Mouse (Mus musculus): Measurements from ENCODE around the gene Hist1h4h. TPM values are rescaled to one million over a fixed set of nuclear protein-coding genes. Genes with fewer than 3 reads are reported as not detected.
"Not testable (repeated sequence)": the region's sequence is repeated elsewhere in the genome, so short reads cannot be mapped to it uniquely, and the experiment has no call there.

Hist1h4h gene
- polyA plus RNA-seq, 1 experiment from 2014 or later: 7.2 TPM

GRCm38 (mm10) chr13:23539821-23540220 is 9.0 kb downstream of the Hist1h4h start:
- H3K4me2 ChIP-seq; H3K36me3 ChIP-seq (replicated peaks); H3K9ac ChIP-seq; ATAC-seq (ENCODE audit: low FRiP score); H3K9me3 ChIP-seq; H3K4me3 ChIP-seq (replicated peaks); H3K27ac ChIP-seq; H3K27me3 ChIP-seq: not testable (repeated sequence)
- peaks cover 21% of the 10 kb centered on the region for H3K4me1 ChIP-seq
- 70% methylated on average over 1 of the region's 1 CpGs for WGBS

GRCm38 (mm10) chr13:23541497-23541896 is 10.6 kb downstream of the Hist1h4h start:
- H3K4me2 ChIP-seq: no peak overlapping the region
- H3K9ac ChIP-seq: no peak overlapping the region
- H3K4me1 ChIP-seq: peaks cover 19% of the 10 kb centered on the region; the same call in 1 of the 2 replicates
- H3K27me3 ChIP-seq: no peaks in the 10 kb centered on the region
- no peak for ATAC-seq (ENCODE audit: low FRiP score)
- no peak overlapping the region for H3K4me3 ChIP-seq (replicated peaks)
- WGBS: 83% methylated on average over 3 of the region's 3 CpGs
- no peak overlapping the region for H3K27ac ChIP-seq
- H3K36me3 ChIP-seq (replicated peaks): no peaks in the 10 kb centered on the region
- no peaks in the 10 kb centered on the region for H3K9me3 ChIP-seq

DNA sequence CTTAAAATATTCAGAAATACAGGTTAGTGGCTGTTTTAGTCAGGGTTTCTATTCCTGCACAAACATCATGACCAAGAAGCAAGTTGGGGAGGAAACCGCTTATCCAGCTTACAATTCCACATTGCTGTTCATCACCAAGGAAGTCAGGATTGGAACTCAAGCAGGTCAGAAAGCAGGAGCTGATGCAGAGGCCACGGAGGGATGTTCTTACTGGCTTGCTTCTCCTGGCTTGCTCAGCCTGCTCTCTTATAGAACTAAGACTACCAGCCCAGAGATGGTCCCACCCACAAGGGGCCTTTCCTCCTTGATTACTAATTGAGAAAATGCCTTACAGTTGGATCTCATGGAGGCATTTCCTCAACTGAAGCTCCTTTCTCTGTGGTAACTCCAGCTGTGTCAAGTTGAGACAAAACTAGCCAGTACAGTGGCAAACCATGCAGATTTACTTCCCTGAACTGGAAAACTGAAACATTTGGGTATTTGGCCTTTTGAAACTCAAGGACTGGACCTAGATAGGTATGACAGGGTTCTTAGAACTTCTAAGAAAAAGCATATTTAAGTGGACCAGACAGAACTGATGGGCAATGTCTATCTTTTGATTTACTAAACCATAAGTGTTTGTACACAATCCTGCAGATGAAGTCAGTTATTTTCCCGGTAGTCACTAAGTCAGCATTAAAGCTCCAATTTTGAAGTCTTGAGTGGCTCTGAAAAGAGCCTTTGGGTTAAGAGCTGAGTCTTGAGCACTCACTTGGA is 11.6 kb downstream of the Hist1h4h start:
- Histone ChIP-seq H3K9ac (peak overlapping the region; percentile 61), H3K4me3 (replicated peaks) (peak overlapping the region; percentile 45), H3K27ac (peak overlapping the region; percentile 91), H3K4me2 (peak overlapping the region; percentile 62), H3K4me1 (peaks cover 12% of the 10 kb centered on the region; the same call in 1 of the 2 replicates)
- H3K27me3 ChIP-seq; H3K9me3 ChIP-seq; H3K36me3 ChIP-seq (replicated peaks); ATAC-seq (ENCODE audit: low FRiP score): not testable (repeated sequence)
- 5% methylated on average over 3 of the region's 3 CpGs for WGBS

DNA sequence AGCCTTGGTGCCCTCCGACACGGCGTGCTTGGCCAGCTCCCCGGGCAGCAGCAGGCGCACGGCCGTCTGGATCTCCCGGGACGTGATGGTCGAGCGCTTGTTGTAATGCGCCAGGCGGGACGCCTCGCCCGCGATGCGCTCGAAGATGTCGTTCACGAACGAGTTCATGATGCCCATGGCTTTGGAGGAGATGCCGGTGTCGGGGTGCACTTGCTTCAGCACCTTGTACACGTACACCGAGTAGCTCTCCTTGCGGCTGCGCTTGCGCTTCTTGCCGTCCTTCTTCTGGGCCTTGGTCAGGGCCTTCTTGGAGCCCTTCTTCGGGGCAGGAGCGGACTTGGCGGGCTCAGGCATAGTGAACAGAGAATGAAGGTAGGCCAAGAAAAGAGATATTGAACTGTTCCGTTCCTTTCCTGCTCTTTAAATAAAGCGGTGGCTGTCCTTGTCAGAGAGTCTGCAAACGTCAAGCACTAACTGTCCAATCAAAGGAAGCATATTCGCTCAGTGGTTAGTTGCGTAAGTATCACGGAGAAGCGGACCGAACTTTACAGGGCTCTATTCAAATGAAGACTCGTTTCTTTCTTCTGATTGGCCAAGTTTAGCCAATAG is 12.3 kb downstream of the Hist1h4h start, which contains the start of gene Hist1h2bh:
Gene Hist1h2bh (minus strand): TSS at position 394 of the 609 bp plus-strand sequence.
- peaks cover 10% of the 10 kb centered on the region; the same call in 1 of the 2 replicates for H3K4me1 ChIP-seq
- H3K27ac ChIP-seq: peak within 1 kb of the TSS; percentile 92
- peak within 1 kb of the TSS; percentile 61 for H3K9ac ChIP-seq
- WGBS: under 1% methylated on average over 42 of the region's 42 CpGs
- H3K9me3 ChIP-seq; H3K27me3 ChIP-seq; H3K36me3 ChIP-seq (replicated peaks): not testable (repeated sequence)
- peak within 1 kb of the TSS; percentile 62 for H3K4me2 ChIP-seq
- H3K4me3 ChIP-seq (replicated peaks): peak within 1 kb of the TSS; percentile 47
- peak; percentile 92 for ATAC-seq (ENCODE audit: low FRiP score)

DNA sequence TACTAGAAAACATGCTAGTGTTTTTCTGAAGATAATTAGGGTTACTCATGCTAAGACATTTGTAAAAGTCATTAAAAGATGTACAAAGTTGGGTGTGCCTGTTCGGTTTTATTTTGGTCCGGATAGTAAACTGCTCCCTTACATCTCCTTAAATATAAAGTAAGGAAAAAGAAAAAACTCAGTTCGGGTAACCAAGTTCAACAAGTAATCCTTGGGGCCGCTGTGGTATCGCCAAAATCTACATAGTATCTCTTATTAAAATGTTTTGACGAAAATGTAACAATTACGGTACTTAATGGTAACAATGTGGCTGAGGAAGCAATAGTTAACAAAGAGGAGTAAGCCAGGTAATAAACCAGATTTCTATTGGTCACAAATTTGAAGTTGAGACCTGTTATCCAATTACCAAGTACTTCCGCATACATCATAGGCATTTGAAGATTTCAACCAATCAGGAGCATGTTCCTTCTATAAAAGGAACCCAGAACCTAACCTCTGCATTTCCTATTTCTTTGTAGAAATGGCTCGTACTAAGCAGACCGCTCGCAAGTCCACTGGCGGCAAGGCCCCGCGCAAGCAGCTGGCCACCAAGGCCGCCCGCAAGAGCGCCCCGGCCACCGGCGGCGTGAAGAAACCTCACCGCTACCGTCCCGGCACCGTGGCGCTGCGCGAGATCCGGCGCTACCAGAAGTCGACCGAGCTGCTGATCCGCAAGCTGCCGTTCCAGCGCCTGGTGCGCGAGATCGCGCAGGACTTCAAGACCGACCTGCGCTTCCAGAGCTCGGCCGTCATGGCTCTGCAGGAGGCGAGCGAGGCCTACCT is 13.3 kb downstream of the Hist1h4h start, which contains the start of gene Hist1h3f:
Gene Hist1h3f (plus strand): TSS at position 88 of the 822 bp plus-strand sequence.
- Histone ChIP-seq H3K4me1 (peaks cover 10% of the 10 kb centered on the region; the same call in 1 of the 2 replicates), H3K9ac (peak within 1 kb of the TSS; percentile 61), H3K4me3 (replicated peaks) (peak within 1 kb of the TSS; percentile 47), H3K9me3 (no peaks in the 10 kb centered on the region), H3K4me2 (peak within 1 kb of the TSS; percentile 62), H3K36me3 (replicated peaks) (no peaks in the 10 kb centered on the region), H3K27ac (peak within 1 kb of the TSS; percentile 94), H3K27me3 (no peaks in the 10 kb centered on the region)
- peak; percentile 95 for ATAC-seq (ENCODE audit: low FRiP score)
- under 1% methylated on average over 25 of the region's 45 CpGs for WGBS

GRCm38 (mm10) chr13:23544787-23545120 is 13.9 kb downstream of the Hist1h4h start:
- Histone ChIP-seq H3K4me2 (peak overlapping the region; percentile 62), H3K4me1 (peaks cover 10% of the 10 kb centered on the region; the same call in 1 of the 2 replicates), H3K27ac (peak overlapping the region; percentile 94), H3K9ac (peak overlapping the region; percentile 57; the same call in 1 of the 2 replicates), H3K4me3 (replicated peaks) (peak overlapping the region; percentile 47)
- H3K27me3 ChIP-seq; H3K36me3 ChIP-seq (replicated peaks); H3K9me3 ChIP-seq: not testable (repeated sequence)
- WGBS: 1% methylated on average over 13 of the region's 14 CpGs
- ATAC-seq (ENCODE audit: low FRiP score): peak; percentile 1; the same call in 1 of the 2 replicates

DNA sequence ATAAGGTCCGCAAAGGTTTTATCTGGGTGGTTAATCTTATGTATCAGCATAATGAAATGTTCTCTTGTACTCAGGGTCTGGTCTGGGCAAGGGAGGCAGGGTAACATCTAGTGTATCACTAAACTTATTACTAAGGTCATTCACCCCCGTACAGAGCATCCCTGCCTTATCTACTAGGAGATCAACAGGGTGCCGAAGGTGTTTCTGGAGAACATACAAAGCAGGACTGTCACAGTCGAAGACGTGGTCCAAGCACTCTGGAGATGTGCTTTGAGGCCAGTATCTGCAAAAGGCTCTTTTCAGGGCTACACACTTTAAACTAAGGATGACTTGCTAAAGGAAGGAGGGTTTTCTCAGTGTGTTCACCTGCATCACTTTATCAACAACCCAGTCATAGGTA is 15.8 kb downstream of the Hist1h4h start:
- H3K27me3 ChIP-seq: no peaks in the 10 kb centered on the region
- no peaks in the 10 kb centered on the region for H3K36me3 ChIP-seq (replicated peaks)
- WGBS: 81% methylated on average over 5 of the region's 5 CpGs
- H3K27ac ChIP-seq: peak overlapping the region; percentile 14
- H3K4me1 ChIP-seq: peaks cover 17% of the 10 kb centered on the region
- no peak overlapping the region for H3K4me3 ChIP-seq (replicated peaks)
- H3K4me2 ChIP-seq: no peak overlapping the region
- no peak for ATAC-seq (ENCODE audit: low FRiP score)
- no peaks in the 10 kb centered on the region for H3K9me3 ChIP-seq
- no peak overlapping the region for H3K9ac ChIP-seq

DNA sequence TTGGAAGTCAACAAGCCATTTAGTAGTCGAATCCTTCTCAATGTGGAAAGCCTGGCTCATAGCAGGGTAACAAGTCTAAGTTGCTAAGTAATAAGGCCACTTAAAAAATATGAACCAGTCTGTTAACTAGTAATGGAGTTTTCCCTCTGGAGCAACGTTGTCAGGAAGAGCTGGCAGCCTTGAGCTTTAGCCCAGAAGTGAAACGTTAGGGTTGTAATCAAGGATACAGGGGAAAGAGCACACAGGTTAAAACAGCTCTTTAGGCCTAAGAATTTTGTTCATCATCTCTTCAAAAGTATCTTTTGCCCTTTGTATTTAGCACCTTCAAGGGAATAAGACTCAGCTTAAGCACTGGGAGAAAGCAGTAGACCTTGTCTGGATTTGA is 19.9 kb downstream of the Hist1h4h start:
- 7% methylated on average over 3 of the region's 3 CpGs for WGBS
- Histone ChIP-seq H3K9me3 (no peaks in the 10 kb centered on the region), H3K4me1 (peaks cover 18% of the 10 kb centered on the region; the same call in 1 of the 2 replicates), H3K27ac (peak overlapping the region; percentile 94), H3K9ac (peak overlapping the region; percentile 67), H3K27me3 (no peaks in the 10 kb centered on the region), H3K4me2 (peak overlapping the region; percentile 58), H3K36me3 (replicated peaks) (no peaks in the 10 kb centered on the region), H3K4me3 (replicated peaks) (peak overlapping the region; percentile 45)
- ATAC-seq (ENCODE audit: low FRiP score): no peak

DNA sequence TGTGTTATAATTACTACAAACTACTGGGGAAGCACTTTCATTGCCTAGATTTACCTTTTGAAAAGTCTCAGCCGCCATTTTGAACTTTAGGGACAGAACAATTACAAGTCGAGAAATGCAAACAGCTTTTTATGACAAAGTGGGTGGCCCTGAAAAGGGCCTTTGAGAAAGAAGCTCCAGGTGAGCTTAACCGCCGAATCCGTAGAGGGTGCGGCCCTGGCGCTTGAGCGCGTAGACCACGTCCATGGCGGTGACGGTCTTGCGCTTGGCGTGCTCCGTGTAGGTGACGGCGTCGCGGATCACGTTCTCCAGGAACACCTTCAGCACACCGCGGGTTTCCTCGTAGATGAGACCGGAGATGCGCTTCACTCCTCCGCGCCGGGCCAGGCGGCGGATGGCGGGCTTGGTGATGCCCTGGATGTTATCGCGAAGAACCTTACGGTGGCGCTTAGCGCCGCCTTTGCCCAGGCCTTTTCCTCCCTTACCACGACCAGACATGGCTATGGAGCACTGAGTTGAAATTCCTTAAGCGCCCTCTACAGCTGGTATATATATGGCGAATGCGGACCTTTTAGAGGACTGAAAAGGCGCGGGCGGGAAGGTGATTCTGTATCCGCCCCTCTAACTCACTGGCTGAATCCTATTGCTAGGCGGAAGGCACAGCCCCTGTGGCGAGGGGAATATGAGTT is 20.4 kb downstream of the Hist1h4h start, which contains the start of gene Hist1h4f:
Gene Hist1h4f (minus strand): TSS at position 503 of the 689 bp plus-strand sequence.
- not testable (repeated sequence) for H3K27me3 ChIP-seq; H3K36me3 ChIP-seq (replicated peaks); H3K9me3 ChIP-seq
- Histone ChIP-seq H3K4me3 (replicated peaks) (peak within 1 kb of the TSS; percentile 45), H3K27ac (peak within 1 kb of the TSS; percentile 94), H3K9ac (peak within 1 kb of the TSS; percentile 67), H3K4me1 (peaks cover 18% of the 10 kb centered on the region), H3K4me2 (peak within 1 kb of the TSS; percentile 58)
- peak; percentile 84 for ATAC-seq (ENCODE audit: low FRiP score)
- under 1% methylated on average over 47 of the region's 47 CpGs for WGBS

- Histone ChIP-seq H3K9ac (0 out of 2 replicates have a peak overlapping the region, but pooled peaks have one; percentile 67), H3K27me3 (no peaks in the 10 kb centered on the region), H3K27ac (peak overlapping the region; percentile 94), H3K36me3 (replicated peaks) (no peaks in the 10 kb centered on the region), H3K4me3 (replicated peaks) (peak overlapping the region; percentile 45), H3K4me1 (peaks cover 23% of the 10 kb centered on the region), H3K9me3 (no peaks in the 10 kb centered on the region), H3K4me2 (peak overlapping the region; percentile 58)
- WGBS: 46% methylated on average over 8 of the region's 8 CpGs
- ATAC-seq (ENCODE audit: low FRiP score): no peak
These were observed 21.4 kb downstream of the Hist1h4h start for GRCm38 (mm10) chr13:23551931-23552914.

GRCm38 (mm10) chr13:23552962-23553361 is 22.1 kb downstream of the Hist1h4h start, which contains the start of gene Hist1h1d:
Hist1h1d (plus strand) TSS chr13:23553262.
- Histone ChIP-seq H3K27ac (peak within 1 kb of the TSS; percentile 99), H3K36me3 (replicated peaks) (no peaks in the 10 kb centered on the region), H3K9me3 (no peaks in the 10 kb centered on the region), H3K27me3 (no peaks in the 10 kb centered on the region), H3K4me3 (replicated peaks) (no peak within 1 kb of the TSS), H3K9ac (no peak within 1 kb of the TSS), H3K4me2 (peak within 1 kb of the TSS; percentile 93), H3K4me1 (peaks cover 23% of the 10 kb centered on the region)
- ATAC-seq (ENCODE audit: low FRiP score): no peak
